Mouse (Mus musculus): ENCODE measurements around the gene Pde4a. TPM values are rescaled to one million over a fixed set of nuclear protein-coding genes. Genes with fewer than 3 reads are reported as not detected.

Pde4a gene
- total RNA-seq, 1 experiment, result 3.2 TPM

- TF ChIP-seq ZC3H11A (IDR thresholded peaks at IDR 0.05; ENCODE audit: borderline replicate concordance, low read depth, low read length) (no peak), CHD2 (IDR thresholded peaks at IDR 0.05; ENCODE audit: low read depth, low read length) (no peak), MAFK (IDR thresholded peaks at IDR 0.05; ENCODE audit: insufficient read depth, low read depth, low read length) (no peak), ZNF384 (IDR thresholded peaks at IDR 0.05; ENCODE audit: low read depth, low read length) (no peak), HCFC1 (IDR thresholded peaks at IDR 0.05; ENCODE audit: borderline replicate concordance, insufficient read depth, low read length) (no peak)
- no peak for DNase-seq (ENCODE audit: low read depth, low spot score)
- in situ Hi-C loops (cut with MboI; ENCODE audit: low sequenced_read_pairs in 2 of 2, unreplicated experiment in 2 of 2), result no loop called here
- no peak overlapping the region for H3K9ac ChIP-seq (ENCODE audit: insufficient read depth, low read depth, low read length, poor library complexity, severe bottlenecking)
- no peaks in the 10 kb centered on the region for H3K9me3 ChIP-seq (ENCODE audit: control insufficient read depth, insufficient read depth, low read depth, low read length)
- H3K27ac ChIP-seq (ENCODE audit: insufficient read depth, low read depth, low read length, poor library complexity, severe bottlenecking), result no peak overlapping the region
- H3K4me1 ChIP-seq (ENCODE audit: control insufficient read depth in 2 of 2, insufficient read depth in 2 of 2, low read length in 2 of 2, poor library complexity in 1 of 2), result peaks cover 6 to 38% of the 10 kb centered on the region in 2 experiments; a peak in 3 of 4 replicates
- peaks cover 3% of the 10 kb centered on the region; the same call in 1 of the 2 replicates for H3K36me3 ChIP-seq (ENCODE audit: control insufficient read depth, insufficient read depth, low read length, poor library complexity, severe bottlenecking)
- H3K4me3 ChIP-seq (ENCODE audit: insufficient read depth in 1 of 2, low read depth in 1 of 2, low read length in 2 of 2, poor library complexity in 1 of 2, severe bottlenecking in 1 of 2), result no peak overlapping the region
Measured at GRCm38 (mm10) chr9:21198960-21199359, 33.4 kb downstream of the Pde4a start.

- H3K27ac ChIP-seq (ENCODE audit: insufficient read depth, low read depth, low read length, poor library complexity, severe bottlenecking), result 0 out of 2 replicates have a peak overlapping the region, but pooled peaks have one; percentile 25
- peak overlapping the region; percentile 62 to 82; a peak in 3 of 4 replicates for H3K4me3 ChIP-seq (ENCODE audit: insufficient read depth in 1 of 2, low read depth in 1 of 2, low read length in 2 of 2, poor library complexity in 1 of 2, severe bottlenecking in 1 of 2)
- no peak overlapping the region for H3K9ac ChIP-seq (ENCODE audit: insufficient read depth, low read depth, low read length, poor library complexity, severe bottlenecking)
- H3K4me1 ChIP-seq (ENCODE audit: control insufficient read depth in 2 of 2, insufficient read depth in 2 of 2, low read length in 2 of 2, poor library complexity in 1 of 2), result peaks cover 4 to 12% of the 10 kb centered on the region in 2 experiments; a peak in 1 of 4 replicates
- no peaks in the 10 kb centered on the region for H3K9me3 ChIP-seq (ENCODE audit: control insufficient read depth, insufficient read depth, low read depth, low read length)
- TF ChIP-seq MAFK (IDR thresholded peaks at IDR 0.05; ENCODE audit: insufficient read depth, low read depth, low read length) (no peak), ZC3H11A (IDR thresholded peaks at IDR 0.05; ENCODE audit: borderline replicate concordance, low read depth, low read length) (no peak), HCFC1 (IDR thresholded peaks at IDR 0.05; ENCODE audit: borderline replicate concordance, insufficient read depth, low read length) (no peak), ZNF384 (IDR thresholded peaks at IDR 0.05; ENCODE audit: low read depth, low read length) (no peak), CHD2 (IDR thresholded peaks at IDR 0.05; ENCODE audit: low read depth, low read length) (no peak)
- peaks cover 7% of the 10 kb centered on the region; the same call in 1 of the 2 replicates for H3K36me3 ChIP-seq (ENCODE audit: control insufficient read depth, insufficient read depth, low read length, poor library complexity, severe bottlenecking)
- in situ Hi-C loops (cut with MboI; ENCODE audit: low sequenced_read_pairs in 2 of 2, unreplicated experiment in 2 of 2), result no loop called here
- peak; percentile 78 for DNase-seq (ENCODE audit: low read depth, low spot score)
Measured at GRCm38 (mm10) chr9:21204156-21204527, 38.6 kb downstream of the Pde4a start.

GRCm38 (mm10) chr9:21204528-21205272, 39.2 kb downstream of the Pde4a start:
- peaks cover 4 to 12% of the 10 kb centered on the region in 2 experiments; a peak in 1 of 4 replicates for H3K4me1 ChIP-seq (ENCODE audit: control insufficient read depth in 2 of 2, insufficient read depth in 2 of 2, low read length in 2 of 2, poor library complexity in 1 of 2)
- H3K9ac ChIP-seq (ENCODE audit: insufficient read depth, low read depth, low read length, poor library complexity, severe bottlenecking), result peak overlapping the region; percentile 5; the same call in 1 of the 2 replicates
- peak; percentile 75 for DNase-seq (ENCODE audit: low read depth, low spot score)
- peak overlapping the region; percentile 62 to 82 for H3K4me3 ChIP-seq (ENCODE audit: insufficient read depth in 1 of 2, low read depth in 1 of 2, low read length in 2 of 2, poor library complexity in 1 of 2, severe bottlenecking in 1 of 2)
- no peaks in the 10 kb centered on the region for H3K9me3 ChIP-seq (ENCODE audit: control insufficient read depth, insufficient read depth, low read depth, low read length)
- no peak for TF ChIP-seq ZC3H11A (IDR thresholded peaks at IDR 0.05; ENCODE audit: borderline replicate concordance, low read depth, low read length)
- no peak for TF ChIP-seq ZNF384 (IDR thresholded peaks at IDR 0.05; ENCODE audit: low read depth, low read length)
- no peak for TF ChIP-seq HCFC1 (IDR thresholded peaks at IDR 0.05; ENCODE audit: borderline replicate concordance, insufficient read depth, low read length)
- H3K36me3 ChIP-seq (ENCODE audit: control insufficient read depth, insufficient read depth, low read length, poor library complexity, severe bottlenecking), result peaks cover 7% of the 10 kb centered on the region; the same call in 1 of the 2 replicates
- in situ Hi-C loops (cut with MboI; ENCODE audit: low sequenced_read_pairs in 2 of 2, unreplicated experiment in 2 of 2), result no loop called here
- H3K27ac ChIP-seq (ENCODE audit: insufficient read depth, low read depth, low read length, poor library complexity, severe bottlenecking), result peak overlapping the region; percentile 25; the same call in 1 of the 2 replicates

GRCm38 (mm10) chr9:21206848-21207247, 41.3 kb downstream of the Pde4a start:
- peaks cover 3% of the 10 kb centered on the region; the same call in 1 of the 2 replicates for H3K36me3 ChIP-seq (ENCODE audit: control insufficient read depth, insufficient read depth, low read length, poor library complexity, severe bottlenecking)
- no peak overlapping the region for H3K9ac ChIP-seq (ENCODE audit: insufficient read depth, low read depth, low read length, poor library complexity, severe bottlenecking)
- H3K4me3 ChIP-seq (ENCODE audit: insufficient read depth in 1 of 2, low read depth in 1 of 2, low read length in 2 of 2, poor library complexity in 1 of 2, severe bottlenecking in 1 of 2), result no peak overlapping the region
- in situ Hi-C loops (cut with MboI; ENCODE audit: low sequenced_read_pairs in 2 of 2, unreplicated experiment in 2 of 2), result no loop called here
- TF ChIP-seq CHD2 (IDR thresholded peaks at IDR 0.05; ENCODE audit: low read depth, low read length) (no peak), MAFK (IDR thresholded peaks at IDR 0.05; ENCODE audit: insufficient read depth, low read depth, low read length) (no peak), ZC3H11A (IDR thresholded peaks at IDR 0.05; ENCODE audit: borderline replicate concordance, low read depth, low read length) (no peak), ZNF384 (IDR thresholded peaks at IDR 0.05; ENCODE audit: low read depth, low read length) (no peak), HCFC1 (IDR thresholded peaks at IDR 0.05; ENCODE audit: borderline replicate concordance, insufficient read depth, low read length) (no peak)
- no peaks in the 10 kb centered on the region for H3K9me3 ChIP-seq (ENCODE audit: control insufficient read depth, insufficient read depth, low read depth, low read length)
- H3K4me1 ChIP-seq (ENCODE audit: control insufficient read depth in 2 of 2, insufficient read depth in 2 of 2, low read length in 2 of 2, poor library complexity in 1 of 2), result peaks cover 4 to 16% of the 10 kb centered on the region in 2 experiments; a peak in 1 of 4 replicates
- no peak for DNase-seq (ENCODE audit: low read depth, low spot score)
- no peak overlapping the region for H3K27ac ChIP-seq (ENCODE audit: insufficient read depth, low read depth, low read length, poor library complexity, severe bottlenecking)

All from ES-E14 (cell line).